Mouse (Mus musculus): Measurements from ENCODE around the gene Slc35b2. TPM values are rescaled to one million over a fixed set of nuclear protein-coding genes. Genes with fewer than 3 reads are reported as not detected.
A peak's percentile ranks its signal among the peaks of the same experiment; 100 is the strongest.

Gene Slc35b2
- polyA plus RNA-seq, 1 experiment from 2014 or later: 118 TPM

GRCm38 (mm10) chr17:45594195-45594594, 30.5 kb downstream of the Slc35b2 start:
- H3K4me3 ChIP-seq: peak overlapping the region; percentile 77
- H3K27me3 ChIP-seq (ENCODE audit: insufficient read depth, poor library complexity, severe bottlenecking): peaks cover 41% of the 10 kb centered on the region
- peaks cover 9% of the 10 kb centered on the region for H3K36me3 ChIP-seq
- 32% methylated on average over 8 of the region's 8 CpGs for WGBS
- H3K9me3 ChIP-seq: no peaks in the 10 kb centered on the region
- H3K4me1 ChIP-seq: peaks cover 69% of the 10 kb centered on the region
- H3K27ac ChIP-seq: peak overlapping the region; percentile 88
- DNase-seq (ENCODE audit: low spot score): no peak

DNA sequence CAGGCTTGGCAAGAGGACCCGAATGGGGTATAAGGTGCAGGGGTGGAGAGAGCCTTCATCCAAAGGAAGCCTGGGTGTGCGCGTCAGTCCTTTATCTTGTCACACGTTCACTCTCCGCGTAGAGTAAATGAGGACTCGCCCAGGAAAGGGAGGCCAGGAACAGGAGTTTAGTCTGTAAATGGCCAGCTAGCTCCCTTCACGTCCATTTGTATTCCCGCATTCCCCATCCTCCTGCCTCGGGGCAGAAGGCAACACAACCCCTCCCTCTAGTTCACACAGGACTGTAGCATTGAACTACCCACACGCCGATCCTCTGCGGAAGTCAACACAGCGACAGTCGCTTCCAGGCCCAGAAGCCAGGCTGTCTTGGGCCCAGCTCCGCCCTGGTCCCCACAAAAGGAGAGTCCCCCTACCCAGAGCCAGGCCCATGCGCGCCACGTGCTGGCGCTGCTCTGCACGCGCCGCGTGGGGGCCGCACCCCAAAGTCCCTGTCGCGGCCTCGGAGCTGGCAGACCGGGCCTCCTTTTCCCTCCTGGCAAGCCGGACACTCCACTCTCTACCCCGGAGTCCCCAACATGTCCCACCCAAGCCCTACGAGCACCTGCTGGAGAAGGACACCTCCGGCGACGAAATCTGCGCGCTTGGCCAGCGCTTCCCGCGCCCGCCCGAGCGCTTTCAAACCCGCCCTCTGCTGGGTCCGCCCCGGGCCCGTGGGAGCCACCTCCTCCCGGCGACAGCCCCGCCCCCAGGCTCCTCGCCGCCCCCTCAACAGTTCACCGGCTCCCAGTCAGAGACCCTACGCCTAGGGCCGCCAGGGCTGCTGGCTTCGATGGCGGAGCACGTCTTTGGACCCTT, 31.4 kb downstream of the Slc35b2 start:
- H3K4me3 ChIP-seq: peak overlapping the region; percentile 77
- WGBS: 2% methylated on average over 58 of the region's 58 CpGs
- no peaks in the 10 kb centered on the region for H3K9me3 ChIP-seq
- peak overlapping the region; percentile 88 for H3K27ac ChIP-seq
- peak; percentile 89 for DNase-seq (ENCODE audit: low spot score)
- peaks cover 79% of the 10 kb centered on the region for H3K4me1 ChIP-seq
- no peaks in the 10 kb centered on the region for H3K36me3 ChIP-seq
- H3K27me3 ChIP-seq (ENCODE audit: insufficient read depth, poor library complexity, severe bottlenecking): peaks cover 46% of the 10 kb centered on the region

- H3K36me3 ChIP-seq: no peaks in the 10 kb centered on the region
- peak overlapping the region; percentile 88 for H3K27ac ChIP-seq
- peaks cover 86% of the 10 kb centered on the region for H3K4me1 ChIP-seq
- WGBS: 6% methylated on average over 23 of the region's 23 CpGs
- no peaks in the 10 kb centered on the region for H3K9me3 ChIP-seq
- peak overlapping the region; percentile 77 for H3K4me3 ChIP-seq
- peak; percentile 71 for DNase-seq (ENCODE audit: low spot score)
- peaks cover 52% of the 10 kb centered on the region for H3K27me3 ChIP-seq (ENCODE audit: insufficient read depth, poor library complexity, severe bottlenecking)
Observed at GRCm38 (mm10) chr17:45595736-45596390, 32.2 kb downstream of the Slc35b2 start.

GRCm38 (mm10) chr17:45596631-45597396, 33.1 kb downstream of the Slc35b2 start:
- H3K27me3 ChIP-seq (ENCODE audit: insufficient read depth, poor library complexity, severe bottlenecking): peaks cover 61% of the 10 kb centered on the region
- H3K9me3 ChIP-seq: no peaks in the 10 kb centered on the region
- peak overlapping the region; percentile 12; the same call in 1 of the 2 replicates for H3K4me3 ChIP-seq
- peak; percentile 85 for DNase-seq (ENCODE audit: low spot score)
- H3K27ac ChIP-seq: peak overlapping the region; percentile 72
- WGBS: 29% methylated on average over 11 of the region's 11 CpGs
- H3K36me3 ChIP-seq: no peaks in the 10 kb centered on the region
- H3K4me1 ChIP-seq: peaks cover 87% of the 10 kb centered on the region

DNA sequence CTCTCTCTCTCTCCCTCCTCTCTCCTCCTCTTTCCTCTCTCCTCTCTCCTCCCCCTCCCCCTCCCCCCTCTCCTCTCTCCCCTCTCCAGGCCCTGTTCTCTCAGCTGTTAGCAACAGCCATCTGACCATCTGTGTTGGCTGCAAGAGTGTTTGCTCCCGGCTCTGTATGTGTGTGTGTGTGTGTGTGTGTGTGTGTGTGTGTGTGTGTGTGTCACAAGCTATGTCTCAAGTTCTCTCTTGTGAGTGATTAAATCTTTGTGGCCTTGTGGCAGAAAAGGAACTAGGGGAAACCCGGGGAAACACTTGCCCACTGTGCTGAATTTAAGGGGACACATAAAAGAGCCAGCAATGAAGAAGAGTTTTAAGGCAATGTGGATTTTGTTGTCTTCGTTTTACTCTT, 34.1 kb downstream of the Slc35b2 start:
- peaks cover 83% of the 10 kb centered on the region for H3K4me1 ChIP-seq
- peak; percentile 73 for DNase-seq (ENCODE audit: low spot score)
- no peak overlapping the region for H3K4me3 ChIP-seq
- no peak overlapping the region for H3K27ac ChIP-seq
- H3K36me3 ChIP-seq: no peaks in the 10 kb centered on the region
- 41% methylated on average over 3 of the region's 3 CpGs for WGBS
- no peaks in the 10 kb centered on the region for H3K9me3 ChIP-seq
- peaks cover 66% of the 10 kb centered on the region for H3K27me3 ChIP-seq (ENCODE audit: insufficient read depth, poor library complexity, severe bottlenecking)

DNA sequence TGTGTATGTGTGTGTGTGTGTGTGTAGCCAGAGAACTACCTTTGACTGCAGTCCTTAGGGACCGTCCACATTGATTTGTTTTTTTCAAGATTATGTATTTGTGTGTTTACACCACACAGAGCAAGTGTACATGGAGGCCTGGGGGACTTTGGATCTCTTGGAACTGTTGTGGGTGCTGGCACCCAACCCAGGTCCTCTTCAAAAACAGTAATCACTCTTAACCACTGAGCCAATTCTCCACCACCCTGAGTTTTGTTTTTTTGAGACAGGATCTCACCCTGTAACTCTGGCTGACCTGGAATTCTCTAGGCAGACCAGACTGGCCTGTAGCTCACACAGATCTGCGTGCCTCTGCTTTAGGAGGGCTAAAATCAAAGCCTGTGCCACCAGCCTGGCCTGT, 34.7 kb downstream of the Slc35b2 start:
- no peak for DNase-seq (ENCODE audit: low spot score)
- Histone ChIP-seq H3K4me1 (peaks cover 77% of the 10 kb centered on the region), H3K27ac (no peak overlapping the region), H3K27me3 (ENCODE audit: insufficient read depth, poor library complexity, severe bottlenecking) (peaks cover 62% of the 10 kb centered on the region), H3K4me3 (no peak overlapping the region), H3K9me3 (no peaks in the 10 kb centered on the region), H3K36me3 (no peaks in the 10 kb centered on the region)
- 92% methylated on average over 2 of the region's 2 CpGs for WGBS

- peak overlapping the region; percentile 87; the same call in 1 of the 2 replicates for H3K27ac ChIP-seq
- WGBS: 53% methylated on average over 3 of the region's 3 CpGs
- H3K36me3 ChIP-seq: no peaks in the 10 kb centered on the region
- no peaks in the 10 kb centered on the region for H3K9me3 ChIP-seq
- H3K4me1 ChIP-seq: peaks cover 72% of the 10 kb centered on the region
- peak overlapping the region; percentile 61 for H3K4me3 ChIP-seq
- no peak for DNase-seq (ENCODE audit: low spot score)
- peaks cover 57% of the 10 kb centered on the region for H3K27me3 ChIP-seq (ENCODE audit: insufficient read depth, poor library complexity, severe bottlenecking)
Observed at GRCm38 (mm10) chr17:45598891-45599290, 35.2 kb downstream of the Slc35b2 start.

GRCm38 (mm10) chr17:45599446-45600242, 36.0 kb downstream of the Slc35b2 start, which contains the start of gene Slc29a1:
Slc29a1 (minus strand) TSS chr17:45599606.
- WGBS: 17% methylated on average over 32 of the region's 32 CpGs
- Histone ChIP-seq H3K4me3 (peak within 1 kb of the TSS; percentile 61), H3K9me3 (no peaks in the 10 kb centered on the region), H3K27me3 (ENCODE audit: insufficient read depth, poor library complexity, severe bottlenecking) (peaks cover 49% of the 10 kb centered on the region), H3K4me1 (peaks cover 65% of the 10 kb centered on the region), H3K27ac (peak within 1 kb of the TSS; percentile 87), H3K36me3 (no peaks in the 10 kb centered on the region)
- peak; percentile 92 for DNase-seq (ENCODE audit: low spot score)

- no peaks in the 10 kb centered on the region for H3K36me3 ChIP-seq
- H3K27ac ChIP-seq: peak overlapping the region; percentile 87; the same call in 1 of the 2 replicates
- peaks cover 58% of the 10 kb centered on the region for H3K4me1 ChIP-seq
- peaks cover 44% of the 10 kb centered on the region for H3K27me3 ChIP-seq (ENCODE audit: insufficient read depth, poor library complexity, severe bottlenecking)
- H3K9me3 ChIP-seq: no peaks in the 10 kb centered on the region
- H3K4me3 ChIP-seq: 0 out of 2 replicates have a peak overlapping the region, but pooled peaks have one; percentile 61
- WGBS: 57% methylated on average over 8 of the region's 8 CpGs
- no peak for DNase-seq (ENCODE audit: low spot score)
Observed at GRCm38 (mm10) chr17:45600267-45600666, 36.6 kb downstream of the Slc35b2 start.

DNA sequence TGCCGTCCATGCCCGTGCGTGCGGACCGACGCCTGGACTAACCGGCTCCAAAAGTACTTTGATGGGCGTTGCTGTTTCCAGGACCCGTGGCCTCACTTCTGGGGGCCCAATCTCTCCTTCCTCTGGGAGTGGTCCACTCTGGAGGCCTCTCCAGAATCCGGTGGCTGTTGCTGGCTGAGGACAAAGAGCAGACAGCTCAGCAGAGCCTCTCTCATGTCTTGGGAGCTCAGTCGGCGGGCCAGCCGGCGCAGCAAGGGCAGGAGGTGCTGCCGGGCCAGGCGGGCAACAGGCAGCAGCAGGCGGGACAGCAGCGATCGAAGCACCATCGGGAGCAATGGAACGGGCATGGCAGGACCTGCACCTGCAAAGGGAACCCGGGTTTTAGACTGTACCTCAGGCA, 37.7 kb downstream of the Slc35b2 start:
- H3K27ac ChIP-seq: peak overlapping the region; percentile 87
- no peaks in the 10 kb centered on the region for H3K36me3 ChIP-seq
- peaks cover 34% of the 10 kb centered on the region for H3K27me3 ChIP-seq (ENCODE audit: insufficient read depth, poor library complexity, severe bottlenecking)
- H3K4me1 ChIP-seq: peaks cover 48% of the 10 kb centered on the region
- H3K4me3 ChIP-seq: peak overlapping the region; percentile 41
- 5% methylated on average over 22 of the region's 22 CpGs for WGBS
- no peaks in the 10 kb centered on the region for H3K9me3 ChIP-seq
- no peak for DNase-seq (ENCODE audit: low spot score)

DNA sequence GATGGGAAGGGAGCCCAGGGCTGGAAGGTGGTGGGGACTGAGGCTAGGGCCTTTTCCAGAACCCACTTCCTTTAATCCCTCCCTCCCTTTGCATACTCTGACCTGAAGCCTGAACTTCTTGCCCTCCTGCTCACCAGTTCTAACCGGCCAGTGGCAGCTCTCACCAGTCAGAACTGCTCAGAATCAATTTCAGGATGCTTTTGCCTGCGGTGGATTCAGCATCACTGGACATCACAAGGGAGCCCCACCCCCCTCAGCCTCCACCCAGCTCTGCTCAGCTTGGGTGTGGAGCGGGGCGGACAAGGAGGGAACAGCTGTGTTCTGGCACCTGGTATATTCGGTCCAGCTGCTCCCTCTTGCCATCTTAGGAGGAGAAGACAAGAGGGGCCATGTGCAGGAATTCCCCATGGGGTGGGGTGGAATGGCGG, 38.2 kb downstream of the Slc35b2 start, which contains the start of gene Mymx:
Gene Mymx, minus strand, starts transcription at position 226 of the 428 bp plus-strand sequence.
- 35% methylated on average over 6 of the region's 6 CpGs for WGBS
- no peaks in the 10 kb centered on the region for H3K36me3 ChIP-seq
- H3K4me1 ChIP-seq: peaks cover 42% of the 10 kb centered on the region
- H3K27me3 ChIP-seq (ENCODE audit: insufficient read depth, poor library complexity, severe bottlenecking): peaks cover 28% of the 10 kb centered on the region
- no peak for DNase-seq (ENCODE audit: low spot score)
- H3K27ac ChIP-seq: peak within 1 kb of the TSS; percentile 87
- H3K9me3 ChIP-seq: no peaks in the 10 kb centered on the region
- H3K4me3 ChIP-seq: peak within 1 kb of the TSS; percentile 41

DNA sequence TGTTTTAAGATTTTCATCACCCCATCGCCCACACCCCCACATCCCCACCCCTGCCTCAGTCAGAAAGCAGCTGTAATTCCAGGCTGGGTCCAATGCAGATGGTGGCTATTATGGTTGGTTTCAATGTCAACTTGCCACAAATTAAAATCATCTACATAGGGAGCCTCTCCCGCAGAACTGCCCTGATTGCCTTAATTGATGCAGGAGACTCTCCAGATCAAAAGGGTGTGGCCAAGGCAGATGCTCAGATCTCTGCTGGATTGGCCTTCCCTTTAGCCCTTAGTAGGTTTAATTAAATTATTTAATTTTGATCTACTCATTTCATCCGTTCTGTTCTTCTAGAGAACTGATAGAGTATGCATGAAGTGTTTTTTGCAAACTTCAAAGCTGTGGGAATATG, 39.3 kb downstream of the Slc35b2 start:
- Histone ChIP-seq H3K4me1 (peaks cover 33% of the 10 kb centered on the region), H3K4me3 (no peak overlapping the region), H3K27ac (no peak overlapping the region), H3K27me3 (ENCODE audit: insufficient read depth, poor library complexity, severe bottlenecking) (peaks cover 27% of the 10 kb centered on the region), H3K9me3 (no peaks in the 10 kb centered on the region), H3K36me3 (no peaks in the 10 kb centered on the region)
- WGBS: 88% methylated on average over 3 of the region's 3 CpGs
- DNase-seq (ENCODE audit: low spot score): no peak

All from heart, embryonic 10.5 days (tissue).